Mouse (Mus musculus): ENCODE results near the gene Stx16.

Stx16 gene

GRCm38 (mm10) chr2:174076433-174076824 is 321 bp downstream of the Stx16 start:
- DNase-seq (ENCODE audit: low spot score) = no peak

- DNase-seq (ENCODE audit: low spot score) = peak; percentile 32
These were observed 1.0 kb downstream of the Stx16 start for GRCm38 (mm10) chr2:174077004-174077695.

GRCm38 (mm10) chr2:174077776-174078338 is 1.7 kb downstream of the Stx16 start:
- no peak for DNase-seq (ENCODE audit: low spot score)

GRCm38 (mm10) chr2:174081833-174082232 is 5.7 kb downstream of the Stx16 start:
- no peak for DNase-seq (ENCODE audit: low spot score)

GRCm38 (mm10) chr2:174082380-174082918 is 6.3 kb downstream of the Stx16 start:
- DNase-seq (ENCODE audit: low spot score) = no peak

- no peak for DNase-seq (ENCODE audit: low spot score)
These were observed 19.0 kb downstream of the Stx16 start for GRCm38 (mm10) chr2:174095086-174095485.

GRCm38 (mm10) chr2:174102399-174102798 is 26.3 kb downstream of the Stx16 start:
- no peak for DNase-seq (ENCODE audit: low spot score)

- no peak for DNase-seq (ENCODE audit: low spot score)
These were observed 27.4 kb downstream of the Stx16 start for GRCm38 (mm10) chr2:174103527-174103926.

- DNase-seq (ENCODE audit: low spot score) = peak; percentile 7
These were observed 31.3 kb downstream of the Stx16 start for GRCm38 (mm10) chr2:174107375-174107774.

GRCm38 (mm10) chr2:174109991-174110782 is 34.1 kb downstream of the Stx16 start, which contains the start of gene Npepl1:
Gene Npepl1, plus strand, starts transcription at chr2:174110349.
- peak; percentile 13 for DNase-seq (ENCODE audit: low spot score)

GRCm38 (mm10) chr2:174110783-174111549 is 34.9 kb downstream of the Stx16 start:
- peak; percentile 7 for DNase-seq (ENCODE audit: low spot score)

- DNase-seq (ENCODE audit: low spot score) = no peak
These were observed 36.8 kb downstream of the Stx16 start for GRCm38 (mm10) chr2:174112931-174113330.

- no peak for DNase-seq (ENCODE audit: low spot score)
These were observed 38.2 kb downstream of the Stx16 start for GRCm38 (mm10) chr2:174114148-174114864.

GRCm38 (mm10) chr2:174116929-174117328 is 40.8 kb downstream of the Stx16 start:
- DNase-seq (ENCODE audit: low spot score) = no peak

- DNase-seq (ENCODE audit: low spot score) = no peak
These were observed 42.0 kb downstream of the Stx16 start for GRCm38 (mm10) chr2:174118141-174118540.

- DNase-seq (ENCODE audit: low spot score) = no peak
These were observed 43.2 kb downstream of the Stx16 start for GRCm38 (mm10) chr2:174119259-174119658.

- no peak for DNase-seq (ENCODE audit: low spot score)
These were observed 44.5 kb downstream of the Stx16 start for GRCm38 (mm10) chr2:174120631-174121030.

- DNase-seq (ENCODE audit: low spot score) = no peak
These were observed 45.4 kb downstream of the Stx16 start for GRCm38 (mm10) chr2:174121411-174121947.

GRCm38 (mm10) chr2:174122331-174122730 is 46.2 kb downstream of the Stx16 start:
- no peak for DNase-seq (ENCODE audit: low spot score)

- DNase-seq (ENCODE audit: low spot score) = no peak
These were observed 47.6 kb downstream of the Stx16 start for GRCm38 (mm10) chr2:174123731-174124130.
